Mouse (Mus musculus) MEL (cell line): Measurements from ENCODE around the gene Meiob.

ENCODE experiments used
- CTCF ChIP-seq, 3 experiments: IDR thresholded peaks in 2 of 3; conservative IDR thresholded peaks in 1 of 3; 2 replicates each; pipeline ENCODE4 v1.5.1; 2011 to 2012; ENCODE audit warnings: low read length in 3 of 3, low read depth in 2 of 3, mild to moderate bottlenecking in 2 of 3, improper control_type of control experiment in 1 of 3, inconsistent platforms in 1 of 3, mixed read lengths in 1 of 3, moderate library complexity in 1 of 3; ENCODE audit not compliant: control insufficient read depth in 1 of 3, insufficient read depth in 1 of 3, poor library complexity in 1 of 3, severe bottlenecking in 1 of 3
- E2F4 ChIP-seq: IDR thresholded peaks from 2 replicates; pipeline ENCODE4 v1.6.1; 2011; ENCODE audit warnings: low read depth, low read length, improper control_type of control experiment, borderline replicate concordance
- MYC ChIP-seq: IDR thresholded peaks from 2 replicates; pipeline ENCODE4 v1.6.1; 2011; ENCODE audit warnings: low read depth, mild to moderate bottlenecking, low read length, improper control_type of control experiment, moderate library complexity
- POLR2A ChIP-seq, 2 experiments: IDR thresholded peaks; 2 replicates each; pipeline ENCODE4 v1.6.1; 2011 to 2012; ENCODE audit warnings: low read length in 2 of 2, mild to moderate bottlenecking in 2 of 2, control low read depth in 1 of 2, improper control_type of control experiment in 1 of 2, low read depth in 1 of 2, moderate library complexity in 1 of 2; ENCODE audit not compliant: control insufficient read depth in 1 of 2, insufficient read depth in 1 of 2, poor library complexity in 1 of 2
- UBTF ChIP-seq: IDR thresholded peaks from 2 replicates; pipeline ENCODE4 v1.6.1; 2012; ENCODE audit warnings: low read depth, mild to moderate bottlenecking, inconsistent platforms, low read length, improper control_type of control experiment, moderate library complexity, borderline replicate concordance; ENCODE audit not compliant: insufficient read depth

DNA sequence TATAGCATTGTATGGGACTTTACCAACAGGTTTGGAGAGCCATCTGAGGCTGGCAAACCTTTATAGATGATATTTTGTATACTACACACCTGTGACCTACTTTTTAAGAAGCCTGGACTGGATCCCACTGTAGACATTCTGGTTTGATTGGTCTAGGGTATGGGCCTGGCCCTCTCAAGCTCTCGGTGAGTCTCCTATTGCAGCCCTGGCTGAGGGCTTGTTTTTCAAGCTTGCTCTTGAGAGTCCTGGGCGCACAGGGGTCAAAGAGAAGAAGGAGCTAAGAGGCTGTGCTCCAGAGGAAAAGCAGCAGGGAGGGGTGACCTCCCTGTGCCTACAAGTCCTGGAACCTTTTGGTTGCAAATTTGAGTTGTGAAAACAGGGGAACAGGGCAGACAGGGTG lies 27.0 kb upstream of the Meiob start:
- TF ChIP-seq MYC (no peak), POLR2A (IDR thresholded peaks at IDR 0.05; ENCODE audit: control insufficient read depth in 1 of 2, insufficient read depth in 1 of 2, low read depth in 1 of 2, low read length in 2 of 2, poor library complexity in 1 of 2) (no peak), CTCF (IDR thresholded peaks at IDR 0.05 in 2 of 3, conservative IDR thresholded peaks at IDR 0.05 in 1 of 3; ENCODE audit: control insufficient read depth in 1 of 3, insufficient read depth in 1 of 3, low read depth in 2 of 3, low read length in 3 of 3, poor library complexity in 1 of 3, severe bottlenecking in 1 of 3) (no peak), UBTF (no peak), E2F4 (no peak)
